Mouse (Mus musculus) Muller cell, postnatal 12 days (primary cell): ENCODE measurements around the gene Klhl25.
"Not testable (repeated sequence)": the region's sequence is repeated elsewhere in the genome, so short reads cannot be mapped to it uniquely, and the experiment has no call there.

ENCODE experiments used
- DNase-seq: peaks from one replicate; pipeline ENCODE4 v3.0.0-alpha.2; 2015; ENCODE audit errors: inconsistent ontology term

Gene Klhl25

DNA sequence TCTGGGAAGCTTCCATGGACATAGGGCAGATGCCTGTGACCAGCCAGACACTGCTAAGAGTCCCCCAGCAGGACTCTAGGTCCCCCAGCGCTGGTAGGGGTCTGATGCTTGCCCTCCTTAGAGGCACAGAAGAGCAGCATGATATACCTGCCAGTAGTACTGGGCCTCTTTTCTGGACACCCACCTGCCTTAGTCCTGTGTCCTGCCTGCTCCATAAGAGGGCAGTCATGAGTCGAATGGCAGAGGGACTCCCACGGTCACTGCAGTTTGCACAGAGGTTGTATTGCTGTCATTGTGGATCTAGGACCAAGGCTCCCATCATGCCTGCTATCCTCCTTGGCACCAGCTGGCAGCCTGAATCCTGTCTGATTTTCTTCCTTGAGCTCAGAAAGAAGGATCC is 25.1 kb downstream of the Klhl25 start:
- no peak for DNase-seq

DNA sequence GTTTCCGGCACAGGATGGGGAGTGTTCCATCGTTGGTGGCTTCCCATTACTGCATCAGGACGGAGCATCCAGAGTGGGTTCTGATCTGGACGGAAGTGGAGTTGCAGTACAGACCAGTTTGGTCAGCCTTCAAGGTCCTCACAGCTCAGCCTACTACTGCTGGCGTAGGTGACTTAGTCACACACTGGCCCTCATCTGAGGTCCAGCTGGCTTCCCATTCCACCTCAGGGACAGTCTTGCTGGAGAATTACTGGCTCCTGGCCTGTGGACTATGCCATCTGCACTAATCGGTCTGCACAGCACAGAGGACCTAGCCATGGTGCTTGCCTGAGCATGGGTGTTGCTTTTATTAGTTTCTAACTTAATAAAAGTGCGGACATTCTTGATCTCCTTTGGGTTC is 25.6 kb downstream of the Klhl25 start:
- no peak for DNase-seq

DNA sequence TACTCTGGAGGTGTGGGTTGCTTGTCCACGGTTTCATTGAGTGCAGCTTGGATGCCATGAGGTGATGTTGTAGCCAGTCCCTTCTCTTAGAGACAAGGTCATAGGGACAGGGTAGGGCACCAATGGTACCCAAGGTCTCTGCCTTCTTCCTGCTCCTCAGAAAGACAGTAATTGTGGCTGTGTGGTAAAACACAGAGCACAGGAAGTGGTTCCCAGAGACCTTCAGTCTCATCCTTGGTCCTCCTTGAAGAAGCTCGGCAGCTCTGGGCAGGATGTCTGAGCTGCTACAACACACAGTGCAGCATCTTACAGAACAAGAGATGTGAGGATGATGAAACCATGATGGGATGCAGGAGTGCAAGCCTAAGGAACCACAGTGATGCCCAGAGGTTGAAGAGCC is 31.3 kb downstream of the Klhl25 start:
- DNase-seq: not testable (repeated sequence)

DNA sequence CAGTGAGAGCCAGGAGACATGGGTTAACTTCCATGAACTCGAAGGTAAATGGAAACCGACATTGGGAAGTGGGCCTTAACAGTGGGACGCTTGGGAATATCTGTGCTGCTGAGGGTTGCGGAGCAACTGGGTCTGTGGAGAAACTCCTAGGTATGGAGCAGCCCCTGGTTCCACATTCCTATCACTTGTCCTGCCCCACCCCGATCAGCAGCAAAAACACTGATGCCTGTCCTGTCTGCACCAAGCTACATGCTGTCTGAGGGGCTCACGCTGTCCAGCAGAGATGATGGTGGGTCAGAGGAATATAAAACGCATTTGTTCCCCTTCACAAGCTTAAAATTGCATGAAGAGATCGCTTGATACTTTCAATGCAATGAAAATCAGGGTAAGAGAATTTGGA is 32.1 kb downstream of the Klhl25 start:
- no peak for DNase-seq

DNA sequence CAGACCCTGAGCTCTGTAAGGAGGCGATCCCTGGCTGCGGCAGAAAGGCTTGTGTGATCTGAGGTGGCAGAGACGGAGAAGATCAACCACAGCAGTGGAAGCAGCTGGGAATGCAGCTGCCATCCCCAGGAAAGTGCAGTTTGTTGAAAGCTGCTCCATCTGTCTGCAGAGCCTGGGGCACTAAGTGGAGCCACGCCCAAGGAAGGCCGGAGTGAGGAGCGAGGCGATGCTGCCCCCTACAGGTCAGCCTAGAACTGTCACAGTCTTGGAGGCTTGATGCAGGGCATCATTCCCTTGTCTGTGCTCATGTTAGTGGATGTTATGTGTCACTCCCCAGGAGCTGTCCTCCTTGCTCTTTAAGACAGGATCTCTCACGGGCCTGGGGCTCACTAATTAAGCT is 32.5 kb downstream of the Klhl25 start:
- DNase-seq: peak; percentile 69

DNA sequence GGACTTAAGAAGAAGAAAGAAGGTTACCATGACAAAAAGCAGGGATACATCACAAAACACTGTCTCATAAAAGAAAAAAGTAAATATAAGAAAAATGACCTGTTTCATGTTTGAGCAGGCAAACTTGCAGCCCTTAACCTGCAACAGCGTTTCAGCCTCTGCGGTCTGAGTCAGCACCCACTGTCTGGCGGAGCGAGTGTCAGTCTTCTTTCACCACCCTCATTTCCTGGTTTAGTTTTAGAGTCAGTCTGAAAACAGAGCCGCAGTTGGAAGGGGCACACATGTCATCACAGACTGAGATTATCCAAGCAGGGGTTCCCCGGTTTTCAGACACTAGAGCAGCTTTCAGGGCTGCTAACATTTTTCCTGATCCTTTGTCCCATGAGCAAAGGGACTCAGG is 33.3 kb downstream of the Klhl25 start:
- no peak for DNase-seq

DNA sequence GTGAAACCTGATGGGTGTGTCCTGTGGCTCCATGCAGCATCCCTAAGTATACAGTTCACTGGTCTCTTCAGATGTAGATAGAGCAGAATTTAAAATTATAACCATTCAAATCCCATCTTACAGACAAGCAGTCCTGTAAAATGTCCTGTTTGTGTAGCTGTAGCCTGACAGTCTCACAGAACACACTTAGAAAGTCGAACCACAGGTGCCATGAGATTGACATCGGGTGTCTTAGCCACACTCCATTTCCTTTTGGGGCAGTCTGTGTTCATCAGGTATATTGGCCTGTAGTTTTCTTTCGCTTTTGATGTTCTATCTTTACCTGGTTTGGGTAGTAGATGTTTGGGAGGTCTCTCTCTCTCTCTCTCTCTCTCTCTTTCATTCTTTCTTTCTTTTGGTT is 33.7 kb downstream of the Klhl25 start:
- DNase-seq: no peak

DNA sequence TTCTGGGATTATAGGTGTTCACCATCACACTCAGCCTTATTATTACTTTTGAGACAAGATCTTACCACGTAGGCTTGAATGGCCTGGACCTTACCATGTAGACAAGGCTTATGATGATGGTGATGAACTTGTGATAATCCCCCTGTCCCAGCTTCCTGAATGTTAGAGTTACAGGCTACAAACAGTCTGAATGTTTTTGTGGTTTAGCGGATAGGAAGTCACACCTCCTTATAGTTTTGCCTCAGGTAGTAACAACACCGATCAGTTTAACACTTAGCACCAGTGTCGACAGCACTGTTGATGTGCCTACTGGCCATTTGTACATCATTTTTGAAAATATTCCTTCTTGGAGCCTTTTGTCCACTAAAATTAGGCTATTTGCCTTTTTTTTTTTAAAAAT is 43.4 kb downstream of the Klhl25 start:
- DNase-seq: no peak

DNA sequence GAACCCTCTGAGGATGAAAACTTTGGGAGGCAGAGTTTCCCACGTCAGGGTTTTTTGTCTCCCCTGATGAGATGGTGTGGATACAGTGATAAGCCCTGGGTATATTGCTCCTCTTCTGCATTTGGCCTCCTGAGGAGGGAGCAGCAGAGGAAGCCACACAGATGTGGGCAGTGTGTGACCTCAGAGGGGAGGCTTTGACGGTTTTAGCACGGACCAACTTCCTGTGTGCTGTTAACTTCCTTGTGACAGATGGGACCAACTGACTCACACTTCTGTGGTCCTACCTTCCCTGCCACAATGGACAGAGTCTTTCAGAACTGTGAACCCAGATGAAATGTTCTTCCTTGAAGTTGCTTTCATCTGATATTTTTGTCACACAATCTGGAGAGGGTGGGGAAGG is 44.6 kb downstream of the Klhl25 start:
- DNase-seq: no peak

DNA sequence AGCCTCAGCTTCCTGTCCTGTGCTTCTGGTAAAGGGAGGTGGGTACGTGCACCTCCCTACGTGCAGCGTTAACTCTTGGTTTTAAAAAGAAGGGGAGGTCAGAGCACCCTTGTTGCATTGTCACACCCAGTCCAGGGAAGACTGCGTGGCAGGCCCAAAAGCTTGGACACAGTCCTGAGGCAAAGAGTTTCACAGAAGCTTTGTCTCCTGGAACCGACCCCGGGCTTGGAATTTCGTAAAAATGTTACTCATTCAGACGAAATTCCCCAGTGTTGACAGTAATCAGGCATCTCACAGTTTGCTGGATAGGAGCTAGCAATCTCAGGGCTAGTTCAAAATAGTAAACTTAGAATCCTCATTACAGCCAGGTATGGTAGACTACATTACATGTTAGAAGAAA is 45.6 kb downstream of the Klhl25 start:
- DNase-seq: peak; percentile 11

DNA sequence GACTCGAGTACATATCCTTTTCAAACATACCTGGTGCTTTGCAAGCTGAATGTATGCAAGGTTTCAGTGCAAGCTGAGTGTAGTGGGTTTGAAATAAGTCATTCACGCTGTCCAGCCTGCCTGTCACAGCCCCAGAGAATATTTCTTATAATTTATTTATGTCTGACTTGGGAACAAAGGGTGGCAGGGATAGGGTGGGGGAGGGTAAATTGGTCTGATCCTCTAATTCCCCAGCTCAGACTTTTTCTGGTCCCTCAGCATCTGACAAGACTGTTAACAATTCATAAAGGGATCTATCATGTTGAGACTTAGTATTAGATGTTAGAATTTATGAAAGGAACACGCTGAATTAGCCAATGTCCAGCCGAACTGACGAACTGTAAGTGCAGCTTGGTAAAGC is 48.9 kb downstream of the Klhl25 start:
- no peak for DNase-seq

DNA sequence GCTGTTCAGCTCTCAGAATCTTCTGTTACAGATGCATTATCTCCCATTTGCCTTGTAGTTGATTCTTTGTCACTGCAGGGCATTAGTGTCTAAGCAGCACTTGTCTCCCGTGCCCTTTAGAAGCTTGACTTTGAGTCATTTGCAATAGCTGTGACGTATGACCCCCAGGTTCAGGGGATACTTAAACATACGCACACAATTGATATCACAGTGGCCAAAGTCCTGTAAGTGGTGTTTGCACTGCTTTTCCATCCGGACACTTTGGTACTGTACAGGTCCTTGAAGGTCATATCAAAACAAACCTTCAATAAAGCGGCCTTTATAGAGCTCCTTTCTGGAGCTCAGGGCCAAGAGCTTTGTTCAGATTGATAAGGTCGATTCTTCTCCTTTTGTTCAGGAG is 51.0 kb downstream of the Klhl25 start:
- no peak for DNase-seq

DNA sequence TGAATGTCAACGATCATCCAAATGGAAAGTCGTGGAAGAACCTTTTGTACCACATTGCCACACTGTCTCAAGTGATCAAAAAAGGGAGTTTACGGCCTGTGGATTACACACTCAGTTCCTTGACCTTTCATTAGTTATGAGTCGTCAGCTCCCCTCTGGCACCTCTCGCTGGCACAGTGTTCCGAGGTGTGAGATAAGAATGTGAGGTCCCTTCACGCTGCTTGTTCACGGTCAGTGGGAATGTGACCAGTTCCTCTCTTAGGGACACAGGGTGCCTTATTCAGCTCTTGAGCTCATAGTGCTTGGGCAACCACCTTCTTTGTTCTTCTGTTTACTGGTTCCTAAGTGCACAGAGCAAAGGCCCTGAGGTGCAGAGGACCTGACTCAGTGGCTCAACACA is 51.4 kb downstream of the Klhl25 start:
- no peak for DNase-seq

DNA sequence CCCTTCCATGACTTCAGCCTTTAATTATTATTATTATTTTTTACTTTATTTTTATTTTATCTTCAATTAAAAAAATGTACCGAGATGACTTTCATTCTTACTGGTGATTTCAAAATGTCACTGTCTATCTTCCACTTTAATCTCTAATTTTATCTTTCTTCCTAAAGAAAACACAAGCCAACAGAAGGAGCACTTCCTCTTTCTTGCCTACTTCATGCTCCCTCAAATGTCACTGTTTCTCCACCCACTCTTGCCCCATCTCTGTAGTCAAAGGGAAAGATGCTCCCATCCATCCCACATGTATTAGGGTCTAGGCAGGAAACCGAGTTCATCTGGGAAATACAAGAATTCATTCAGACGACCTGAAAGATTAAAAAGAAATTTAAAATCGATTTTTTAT is 51.8 kb downstream of the Klhl25 start:
- DNase-seq: no peak

DNA sequence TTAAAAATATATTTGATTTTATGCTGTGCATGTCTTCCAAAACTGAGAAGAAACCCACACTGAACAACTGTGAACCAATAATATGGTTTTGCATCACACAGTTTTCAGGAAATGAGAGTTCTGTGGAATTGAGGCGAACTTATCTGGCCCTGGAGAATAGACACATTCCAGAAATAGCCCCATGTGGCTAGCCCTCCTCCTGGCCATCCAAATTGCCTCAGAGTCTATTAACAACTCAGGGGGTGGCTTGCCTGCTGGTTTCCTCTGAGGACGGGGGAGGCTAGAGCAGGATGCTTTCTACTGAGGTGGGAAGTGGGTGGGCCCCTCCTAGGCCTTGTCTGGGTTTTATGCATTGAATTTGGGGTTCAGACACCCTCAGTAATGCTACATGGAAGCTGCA is 57.0 kb downstream of the Klhl25 start:
- DNase-seq: peak; percentile 34

DNA sequence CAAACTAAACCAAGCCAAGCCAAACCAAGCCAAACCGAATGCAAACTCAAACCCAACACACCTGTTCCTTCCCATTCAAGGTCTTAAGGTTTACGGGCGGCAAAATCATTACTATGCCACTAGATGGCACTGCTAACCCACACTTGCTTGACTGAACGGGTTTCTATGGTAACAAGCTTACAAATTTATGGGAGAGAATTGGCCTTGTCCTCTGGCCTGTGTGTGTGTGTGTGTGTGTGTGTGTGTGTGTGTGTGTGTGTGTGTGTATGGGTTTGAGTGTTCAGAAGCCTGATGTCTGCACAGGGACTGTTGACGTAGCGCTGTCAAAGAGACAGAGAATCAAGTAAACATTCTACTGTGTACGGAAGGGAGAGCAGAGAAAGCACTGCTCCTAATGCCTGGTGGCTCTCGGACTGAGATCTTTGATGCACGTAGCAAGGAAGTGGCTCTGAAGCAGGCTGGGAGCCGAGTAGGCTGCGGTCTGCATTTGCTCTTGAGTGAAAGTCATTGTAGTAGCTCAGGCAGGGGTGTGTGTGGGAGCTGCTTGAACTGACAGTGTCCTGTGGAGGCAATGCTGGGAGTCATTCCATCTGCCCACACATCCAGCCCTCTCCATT is 62.0 kb downstream of the Klhl25 start:
- DNase-seq: peak; percentile 57

DNA sequence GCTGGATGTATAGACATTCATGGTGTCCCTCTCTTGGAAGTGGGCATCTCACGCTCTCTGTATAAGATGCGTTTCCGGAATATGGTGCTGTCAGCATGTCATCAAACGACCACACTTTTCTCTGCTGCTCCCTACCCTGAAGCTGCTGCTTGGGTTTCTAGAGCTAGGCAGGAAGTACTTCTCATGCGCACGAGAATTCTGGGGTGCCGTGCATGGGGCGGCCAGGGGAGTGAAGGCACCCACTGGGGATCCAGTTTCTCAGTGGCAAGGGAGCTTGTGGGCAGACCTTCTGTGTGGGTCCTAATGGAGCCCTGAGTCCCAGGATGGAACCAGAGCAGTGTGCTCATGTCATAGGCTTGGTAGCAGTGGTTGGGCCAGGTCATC is 62.5 kb downstream of the Klhl25 start:
- DNase-seq: no peak

DNA sequence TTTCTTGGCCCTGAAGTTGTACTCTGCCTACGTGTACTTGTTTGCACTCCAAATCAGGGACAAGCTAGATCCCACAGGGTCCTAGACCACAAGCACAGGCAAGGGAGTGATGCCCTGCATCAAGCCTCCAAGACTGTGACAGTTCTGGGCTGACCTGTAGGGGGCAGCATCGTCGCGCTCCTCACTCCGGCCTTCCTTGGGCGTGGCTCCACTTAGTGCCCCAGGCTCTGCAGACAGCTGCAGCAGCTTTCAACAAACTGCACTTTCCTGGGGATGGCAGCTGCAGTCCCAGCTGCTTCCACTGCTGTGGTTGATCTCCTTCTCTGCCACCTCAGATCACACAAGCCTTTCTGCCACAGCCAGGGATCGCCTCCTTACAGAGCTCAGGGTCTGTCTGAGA is 65.8 kb downstream of the Klhl25 start:
- peak; percentile 52 for DNase-seq

DNA sequence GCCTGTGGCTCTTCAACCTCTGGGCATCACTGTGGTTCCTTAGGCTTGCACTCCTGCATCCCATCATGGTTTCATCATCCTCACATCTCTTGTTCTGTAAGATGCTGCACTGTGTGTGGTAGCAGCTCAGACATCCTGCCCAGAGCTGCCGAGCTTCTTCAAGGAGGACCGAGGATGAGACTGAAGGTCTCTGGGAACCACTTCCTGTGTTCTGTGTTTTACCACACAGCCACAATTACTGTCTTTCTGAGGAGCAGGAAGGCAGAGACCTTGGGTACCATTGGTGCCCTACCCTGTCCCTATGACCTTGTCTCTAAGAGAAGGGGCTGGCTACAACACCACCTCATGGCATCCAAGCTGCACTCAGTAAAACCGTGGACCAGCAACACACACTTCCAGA is 67.4 kb downstream of the Klhl25 start:
- not testable (repeated sequence) for DNase-seq

DNA sequence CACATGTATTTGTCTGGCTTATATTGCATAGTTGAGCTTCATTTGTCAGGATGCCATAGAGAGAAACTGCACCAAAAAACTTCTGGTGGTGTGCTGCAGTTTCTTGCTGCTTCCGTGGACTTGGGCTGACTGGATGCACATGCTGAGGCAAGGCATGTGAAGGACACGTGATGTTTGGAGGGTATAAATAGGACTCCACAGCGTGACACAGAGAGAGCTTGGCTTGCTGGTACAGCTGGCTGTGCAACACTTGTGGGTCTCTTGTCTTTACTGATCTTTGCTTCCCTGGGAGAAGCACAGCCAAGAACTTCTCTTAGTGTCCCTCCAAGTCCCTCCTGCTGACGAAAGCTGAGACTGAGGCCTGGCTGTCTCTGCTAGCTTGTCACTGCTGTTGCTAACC is 69.6 kb downstream of the Klhl25 start:
- DNase-seq: no peak

DNA sequence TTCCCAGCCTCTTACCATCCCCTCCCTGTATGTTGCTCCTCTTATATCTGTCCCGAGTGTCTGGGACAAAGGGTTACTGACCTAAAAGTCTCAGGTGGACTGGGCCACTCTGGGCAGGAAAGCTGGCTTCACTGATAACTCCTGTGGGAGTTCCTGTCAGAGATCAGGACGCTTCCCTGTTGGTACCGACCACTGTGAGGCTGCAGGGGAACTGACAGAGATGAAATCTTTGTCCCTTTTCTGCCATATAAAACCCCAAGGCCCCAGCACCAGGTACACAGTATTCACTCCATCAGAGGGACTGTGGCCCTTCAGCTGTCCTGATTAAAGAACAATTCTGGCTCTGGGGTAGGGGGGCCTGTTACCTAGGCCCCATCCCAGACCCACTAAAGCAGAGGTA is 71.6 kb downstream of the Klhl25 start:
- not testable (repeated sequence) for DNase-seq
